Mouse (Mus musculus): Measurements from ENCODE around the gene Abl2. TPM values are rescaled to one million over a fixed set of nuclear protein-coding genes. Genes with fewer than 3 reads are reported as not detected.
"Not testable (repeated sequence)": the region's sequence is repeated elsewhere in the genome, so short reads cannot be mapped to it uniquely, and the experiment has no call there.

The Abl2 gene
- total and polyA plus RNA-seq, 2 experiments from 2014 or later, result 4.5 to 27.1 TPM

GRCm38 (mm10) chr1:156650631-156651030 is 92.0 kb downstream of the Abl2 start:
- Histone ChIP-seq H3K4me1 (ENCODE audit: insufficient read depth, low read length) (no peaks in the 10 kb centered on the region), H3K36me3 (ENCODE audit: insufficient read depth, low read length) (no peaks in the 10 kb centered on the region; the same call in 1 of the 2 replicates), H3K27me3 (ENCODE audit: insufficient read depth, low read length) (no peaks in the 10 kb centered on the region), H3K9ac (replicated peaks; ENCODE audit: low read length) (no peak overlapping the region), H3K4me3 (ENCODE audit: low read length) (no peak overlapping the region), H3K27ac (no peak overlapping the region), H3K9me3 (ENCODE audit: low read length) (no peaks in the 10 kb centered on the region), H3K4me2 (ENCODE audit: low read depth, low read length) (no peak overlapping the region)
- DNase-seq (ENCODE audit: low spot score) (no peak), ATAC-seq (no peak)
- TF ChIP-seq CTCF (IDR thresholded peaks at IDR 0.05; ENCODE audit: low read depth), result no peak
- 66% methylated on average over 9 of the region's 9 CpGs for WGBS

GRCm38 (mm10) chr1:156652189-156652822 is 93.7 kb downstream of the Abl2 start:
- Histone ChIP-seq H3K9me3 (ENCODE audit: low read length) (no peaks in the 10 kb centered on the region), H3K36me3 (ENCODE audit: insufficient read depth, low read length) (no peaks in the 10 kb centered on the region; the same call in 1 of the 2 replicates), H3K4me2 (ENCODE audit: low read depth, low read length) (no peak overlapping the region), H3K27ac (no peak overlapping the region), H3K9ac (replicated peaks; ENCODE audit: low read length) (no peak overlapping the region), H3K4me1 (ENCODE audit: insufficient read depth, low read length) (no peaks in the 10 kb centered on the region), H3K27me3 (ENCODE audit: insufficient read depth, low read length) (no peaks in the 10 kb centered on the region), H3K4me3 (ENCODE audit: low read length) (no peak overlapping the region)
- ATAC-seq, result peak; percentile 47; the same call in 1 of the 2 replicates
- 44% methylated on average over 6 of the region's 6 CpGs for WGBS
- no peak for DNase-seq (ENCODE audit: low spot score)
- TF ChIP-seq CTCF (IDR thresholded peaks at IDR 0.05; ENCODE audit: low read depth), result no peak

GRCm38 (mm10) chr1:156654735-156655530 is 96.3 kb downstream of the Abl2 start:
- Histone ChIP-seq H3K4me2 (ENCODE audit: low read depth, low read length) (no peak overlapping the region), H3K4me3 (ENCODE audit: low read length) (no peak overlapping the region), H3K4me1 (ENCODE audit: insufficient read depth, low read length) (no peaks in the 10 kb centered on the region), H3K9ac (replicated peaks; ENCODE audit: low read length) (no peak overlapping the region), H3K27ac (0 out of 2 replicates have a peak overlapping the region, but pooled peaks have one; percentile 15), H3K27me3 (ENCODE audit: insufficient read depth, low read length) (no peaks in the 10 kb centered on the region), H3K36me3 (ENCODE audit: insufficient read depth, low read length) (no peaks in the 10 kb centered on the region), H3K9me3 (ENCODE audit: low read length) (no peaks in the 10 kb centered on the region)
- DNase-seq (ENCODE audit: low spot score) (no peak), ATAC-seq (no peak)
- TF ChIP-seq CTCF (IDR thresholded peaks at IDR 0.05; ENCODE audit: low read depth), result no peak
- WGBS, result 84% methylated on average over 13 of the region's 13 CpGs

GRCm38 (mm10) chr1:156657523-156657922 is 98.9 kb downstream of the Abl2 start:
- Histone ChIP-seq H3K27ac (no peak overlapping the region), H3K4me3 (ENCODE audit: low read length) (no peak overlapping the region), H3K9ac (replicated peaks; ENCODE audit: low read length) (no peak overlapping the region), H3K27me3 (ENCODE audit: insufficient read depth, low read length) (no peaks in the 10 kb centered on the region), H3K36me3 (ENCODE audit: insufficient read depth, low read length) (no peaks in the 10 kb centered on the region), H3K9me3 (ENCODE audit: low read length) (no peaks in the 10 kb centered on the region), H3K4me2 (ENCODE audit: low read depth, low read length) (no peak overlapping the region), H3K4me1 (ENCODE audit: insufficient read depth, low read length) (no peaks in the 10 kb centered on the region)
- peak; percentile 35 for TF ChIP-seq CTCF (IDR thresholded peaks at IDR 0.05; ENCODE audit: low read depth)
- no peak for DNase-seq (ENCODE audit: low spot score)
- no peak for ATAC-seq
- WGBS, result 84% methylated on average over 4 of the region's 4 CpGs

- no peak overlapping the region for H3K9ac ChIP-seq (replicated peaks; ENCODE audit: low read length)
- no peaks in the 10 kb centered on the region for H3K9me3 ChIP-seq (ENCODE audit: low read length)
- H3K4me1 ChIP-seq (ENCODE audit: insufficient read depth, low read length), result no peaks in the 10 kb centered on the region
- no peaks in the 10 kb centered on the region for H3K27me3 ChIP-seq (ENCODE audit: insufficient read depth, low read length)
- H3K36me3 ChIP-seq (ENCODE audit: insufficient read depth, low read length), result no peaks in the 10 kb centered on the region
- 84% methylated on average over 5 of the region's 5 CpGs for WGBS
- no peak overlapping the region for H3K27ac ChIP-seq
- ATAC-seq (0 out of 2 replicates have a peak, but pooled peaks have one; percentile 14), DNase-seq (ENCODE audit: low spot score) (no peak)
- H3K4me2 ChIP-seq (ENCODE audit: low read depth, low read length), result no peak overlapping the region
- H3K4me3 ChIP-seq (ENCODE audit: low read length), result no peak overlapping the region
- no peak for TF ChIP-seq CTCF (IDR thresholded peaks at IDR 0.05; ENCODE audit: low read depth)
Measured at GRCm38 (mm10) chr1:156658676-156659075, 100.1 kb downstream of the Abl2 start.

- Histone ChIP-seq H3K4me2 (ENCODE audit: low read depth, low read length) (no peak overlapping the region), H3K27ac (no peak overlapping the region), H3K36me3 (ENCODE audit: insufficient read depth, low read length) (no peaks in the 10 kb centered on the region), H3K9ac (replicated peaks; ENCODE audit: low read length) (no peak overlapping the region), H3K9me3 (ENCODE audit: low read length) (no peaks in the 10 kb centered on the region), H3K27me3 (ENCODE audit: insufficient read depth, low read length) (no peaks in the 10 kb centered on the region), H3K4me1 (ENCODE audit: insufficient read depth, low read length) (no peaks in the 10 kb centered on the region), H3K4me3 (ENCODE audit: low read length) (no peak overlapping the region)
- WGBS, result 81% methylated on average over 13 of the region's 13 CpGs
- DNase-seq (ENCODE audit: low spot score) (no peak), ATAC-seq (no peak)
- no peak for TF ChIP-seq CTCF (IDR thresholded peaks at IDR 0.05; ENCODE audit: low read depth)
Measured at GRCm38 (mm10) chr1:156659906-156660659, 101.5 kb downstream of the Abl2 start.

GRCm38 (mm10) chr1:156660660-156661236 is 102.2 kb downstream of the Abl2 start:
- 77% methylated on average over 19 of the region's 21 CpGs for WGBS

More at GRCm38 (mm10) chr1:156660660-156661236, 102.2 kb downstream of the Abl2 start:
- not testable (repeated sequence) for DNase-seq (ENCODE audit: low spot score); H3K9me3 ChIP-seq (ENCODE audit: low read length); H3K4me2 ChIP-seq (ENCODE audit: low read depth, low read length); ATAC-seq; H3K9ac ChIP-seq (replicated peaks; ENCODE audit: low read length); H3K27ac ChIP-seq; H3K36me3 ChIP-seq (ENCODE audit: insufficient read depth, low read length); H3K27me3 ChIP-seq (ENCODE audit: insufficient read depth, low read length); H3K4me1 ChIP-seq (ENCODE audit: insufficient read depth, low read length); H3K4me3 ChIP-seq (ENCODE audit: low read length)

Data from hindbrain, postnatal 0 days (tissue).